ENCODE assay signal across 15 mouse cellular contexts in genomic region chr8:127964801-127965200, GRCm38 (mm10).
DNase-seq lines count a peak whose midpoint lies in the region; ATAC-seq and TF ChIP-seq lines count a peak whose summit lies in the region.
"Had no signal": no experiment of that assay in that cellular context is flagged by ENCODE, and none has a peak within 500 bp of the region (broad histone marks: within the 10 kb centered on the region; RNA-seq: fewer than 3 reads in every experiment).

No protein-coding gene starts in this region.

- no peaks in the 10 kb centered on the region for H3K36me3 ChIP-seq in CH12.LX (replicated peaks in 1 of 2; ENCODE audit: control insufficient read depth in 1 of 2, insufficient read depth in 1 of 2, low read length in 1 of 2)
- no peaks in the 10 kb centered on the region for H3K36me3 ChIP-seq in forebrain, embryonic 13.5 days (ENCODE audit: poor library complexity, severe bottlenecking)
- H3K36me3 ChIP-seq: hindbrain, embryonic 12.5 days; liver, embryonic 12.5 days; midbrain, embryonic 15.5 days had no signal

- dilution Hi-C loops in CH12.LX (cut with MboI; ENCODE audit: extremely low pct_ligation_motif_present, extremely low pct_unique_long_range_greater_than_20kb, low sequenced_read_pairs), result no loop called here

- DNase-seq in kidney, postnatal 10 days, result peak; percentile 42
- no peak for DNase-seq in kidney, adult 8-10 months
- no peak for DNase-seq in CH12.LX (ENCODE audit: extremely low read depth)
- DNase-seq in adrenal gland, adult 8-10 months, result peak; percentile 9
- DNase-seq in lung, postnatal 10 days, result peak; percentile 19
- DNase-seq in left cerebral cortex, adult 8-10 months (ENCODE audit: low spot score in 2 of 2), result no peak
- DNase-seq: cerebellum, postnatal 25 days; gastrocnemius, postnatal 36 days; layer of hippocampus, postnatal 36 days; left cerebral cortex, postnatal 4 days had no signal

- H3K4me3 ChIP-seq in CH12.LX (replicated peaks in 1 of 3; ENCODE audit: low read depth in 2 of 3, low read length in 2 of 3, poor library complexity in 1 of 3), result no peak overlapping the region
- H3K4me3 ChIP-seq in forebrain, embryonic 13.5 days, result no peak overlapping the region
- H3K4me3 ChIP-seq: hindbrain, embryonic 12.5 days; liver, embryonic 12.5 days; midbrain, embryonic 15.5 days had no signal

- TF ChIP-seq RAD21 in CH12.LX (IDR thresholded peaks at IDR 0.05; ENCODE audit: low read depth, low read length), result no peak

- in situ Hi-C loops in CH12.LX (cut with MboI; ENCODE audit: low pct_ligation_motif_present, low pct_unique_long_range_greater_than_20kb, low sequenced_read_pairs), result loop anchor here (10.0 to 25.0 kb wide), 2 partner anchors 398 to 530 kb away; partner anchors contain the start of gene Nrp1

- no peak overlapping the region for H3K9ac ChIP-seq in CH12.LX (ENCODE audit: insufficient read depth, low read depth)
- H3K9ac ChIP-seq in forebrain, embryonic 13.5 days, result no peak overlapping the region
- H3K9ac ChIP-seq: hindbrain, embryonic 12.5 days; liver, embryonic 12.5 days; midbrain, embryonic 15.5 days had no signal

- TF ChIP-seq POLR2A in CH12.LX (IDR thresholded peaks at IDR 0.05; ENCODE audit: low read depth, low read length), result no peak

- peaks cover 0 to 15% of the 10 kb centered on the region in 2 experiments; a peak in 3 of 4 replicates for H3K4me1 ChIP-seq in CH12.LX (ENCODE audit: control insufficient read depth in 1 of 2, insufficient read depth in 2 of 2)
- H3K4me1 ChIP-seq in forebrain, embryonic 13.5 days, result no peaks in the 10 kb centered on the region
- H3K4me1 ChIP-seq: hindbrain, embryonic 12.5 days; liver, embryonic 12.5 days; midbrain, embryonic 15.5 days had no signal

- TF ChIP-seq CTCF in CH12.LX (conservative IDR thresholded peaks at IDR 0.05 in 1 of 2, IDR thresholded peaks at IDR 0.05 in 1 of 2; ENCODE audit: low read depth in 2 of 2, low read length in 2 of 2), result no peak

- no peak overlapping the region for H3K27ac ChIP-seq in CH12.LX (ENCODE audit: insufficient read depth, low read depth)
- H3K27ac ChIP-seq in forebrain, embryonic 13.5 days, result no peak overlapping the region
- H3K27ac ChIP-seq: hindbrain, embryonic 12.5 days; liver, embryonic 12.5 days; midbrain, embryonic 15.5 days had no signal

- no peaks in the 10 kb centered on the region for H3K27me3 ChIP-seq in CH12.LX (replicated peaks)
- H3K27me3 ChIP-seq in forebrain, embryonic 13.5 days, result no peaks in the 10 kb centered on the region
- H3K27me3 ChIP-seq: hindbrain, embryonic 12.5 days; liver, embryonic 12.5 days; midbrain, embryonic 15.5 days had no signal

- H3K79me2 ChIP-seq in CH12.LX (replicated peaks; ENCODE audit: control insufficient read depth, extremely low read depth, insufficient read depth, poor library complexity, severe bottlenecking), result no peaks in the 10 kb centered on the region

- no peak for TF ChIP-seq EP300 in CH12.LX (IDR thresholded peaks at IDR 0.05; ENCODE audit: low read length)

- no peaks in the 10 kb centered on the region for H3K9me3 ChIP-seq in CH12.LX (replicated peaks; ENCODE audit: low read length)
- no peaks in the 10 kb centered on the region for H3K9me3 ChIP-seq in forebrain, embryonic 13.5 days (replicated peaks)
- H3K9me3 ChIP-seq: hindbrain, embryonic 12.5 days; liver, embryonic 12.5 days; midbrain, embryonic 15.5 days had no signal

- ATAC-seq in forebrain, embryonic 13.5 days, result no peak
- ATAC-seq: intestine, postnatal 0 days; liver, embryonic 12.5 days; midbrain, embryonic 15.5 days had no signal

- H3K4me2 ChIP-seq in CH12.LX (ENCODE audit: insufficient read depth, low read depth, poor library complexity, severe bottlenecking), result no peak overlapping the region
- H3K4me2 ChIP-seq in forebrain, embryonic 13.5 days, result no peak overlapping the region
- H3K4me2 ChIP-seq: hindbrain, embryonic 12.5 days; liver, embryonic 12.5 days; midbrain, embryonic 15.5 days had no signal

TF ChIP-seq in CH12.LX, 34 proteins besides CTCF, POLR2A, EP300 and RAD21:
- TF ChIP-seq ZC3H11A (IDR thresholded peaks at IDR 0.05; ENCODE audit: low read depth, low read length), result no peak
- peak; percentile 42; the same call in 1 of the 2 replicates for TF ChIP-seq MAFK (IDR thresholded peaks at IDR 0.05; ENCODE audit: insufficient replicate concordance, low read length)

Comparison
In these comparisons a context has a peak if more than half of its experiments do, and no peak if none do; other contexts are left out.
1. DNase-seq: peak in kidney, postnatal 10 days (single experiment), adrenal gland, adult 8-10 months (single experiment) and lung, postnatal 10 days (single experiment); none in kidney, adult 8-10 months (0 of 2), CH12.LX (single experiment) and left cerebral cortex, adult 8-10 months (0 of 2).